Mouse (Mus musculus): ENCODE measurements around the gene Pld3. TPM values are rescaled to one million over a fixed set of nuclear protein-coding genes. Genes with fewer than 3 reads are reported as not detected.

Gene Pld3
- polyA plus RNA-seq, 1 experiment, result 52.2 TPM

DNA sequence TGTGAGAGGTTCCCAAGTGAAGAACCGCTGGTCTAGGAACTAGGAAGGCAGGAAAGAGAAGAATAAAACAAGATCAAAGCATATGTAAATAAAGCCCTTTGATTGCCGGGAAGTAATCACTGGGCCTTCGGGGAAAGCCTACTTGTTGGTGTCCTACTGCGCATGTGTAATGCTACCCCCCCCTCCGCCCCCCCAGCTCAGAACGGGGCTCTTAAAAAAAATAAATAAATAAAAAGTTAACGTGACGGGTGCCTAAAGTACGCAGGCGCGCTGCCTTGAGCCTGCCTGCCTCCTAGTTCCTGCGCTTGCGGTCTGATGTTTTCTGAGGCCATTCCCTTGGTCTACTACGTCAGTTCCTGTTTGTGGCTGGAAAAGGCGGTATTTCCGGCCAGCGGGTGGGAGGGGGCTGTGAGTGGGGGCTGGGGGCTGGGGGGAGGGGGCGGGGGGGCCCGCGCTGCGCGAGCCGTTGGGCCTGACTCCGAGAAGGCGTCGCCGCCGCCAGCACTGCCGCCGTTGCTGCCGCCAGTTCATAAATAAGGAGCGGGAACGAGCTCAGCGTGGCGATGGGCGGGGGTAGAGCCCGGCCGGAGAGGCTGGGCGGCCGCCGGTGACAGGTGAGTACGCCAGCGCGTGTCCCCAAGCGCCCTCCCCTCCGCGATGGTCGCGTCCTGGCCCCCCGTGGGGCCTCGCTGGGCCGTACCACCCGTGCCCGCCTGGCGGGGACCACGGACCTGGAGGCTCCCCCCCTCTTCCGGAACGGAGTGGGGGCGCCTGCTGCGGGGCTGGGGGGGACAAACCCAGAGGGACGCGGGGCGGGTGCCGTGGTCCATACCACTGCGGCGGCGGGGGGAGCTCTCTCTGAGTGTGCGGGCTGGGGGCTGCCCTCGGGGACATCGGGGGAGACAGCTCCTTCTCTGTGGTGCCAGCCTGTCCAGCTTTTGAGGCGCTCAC is 38.5 kb upstream of the Pld3 start, which contains the start of gene Akt2:
TSS of gene Akt2 (plus strand) at position 287 of the 951 bp plus-strand sequence.
- peaks cover 5% of the 10 kb centered on the region for H3K4me1 ChIP-seq (ENCODE audit: control insufficient read depth, insufficient read depth, low read length)
- under 1% methylated on average over 71 of the region's 71 CpGs for WGBS
- peak within 1 kb of the TSS; percentile 97 for H3K27ac ChIP-seq (ENCODE audit: control insufficient read depth, insufficient read depth, low read depth, low read length, poor library complexity)
- H3K4me3 ChIP-seq (replicated peaks; ENCODE audit: control insufficient read depth, low read depth, low read length), result peak within 1 kb of the TSS; percentile 92
- TF ChIP-seq POLR2A (IDR thresholded peaks at IDR 0.05; ENCODE audit: borderline replicate concordance, control insufficient read depth, low read depth, low read length) (peak; percentile 31; the same call in 1 of the 2 replicates), CTCF (IDR thresholded peaks at IDR 0.05; ENCODE audit: control insufficient read depth, insufficient read depth, low read length) (no peak)

DNA sequence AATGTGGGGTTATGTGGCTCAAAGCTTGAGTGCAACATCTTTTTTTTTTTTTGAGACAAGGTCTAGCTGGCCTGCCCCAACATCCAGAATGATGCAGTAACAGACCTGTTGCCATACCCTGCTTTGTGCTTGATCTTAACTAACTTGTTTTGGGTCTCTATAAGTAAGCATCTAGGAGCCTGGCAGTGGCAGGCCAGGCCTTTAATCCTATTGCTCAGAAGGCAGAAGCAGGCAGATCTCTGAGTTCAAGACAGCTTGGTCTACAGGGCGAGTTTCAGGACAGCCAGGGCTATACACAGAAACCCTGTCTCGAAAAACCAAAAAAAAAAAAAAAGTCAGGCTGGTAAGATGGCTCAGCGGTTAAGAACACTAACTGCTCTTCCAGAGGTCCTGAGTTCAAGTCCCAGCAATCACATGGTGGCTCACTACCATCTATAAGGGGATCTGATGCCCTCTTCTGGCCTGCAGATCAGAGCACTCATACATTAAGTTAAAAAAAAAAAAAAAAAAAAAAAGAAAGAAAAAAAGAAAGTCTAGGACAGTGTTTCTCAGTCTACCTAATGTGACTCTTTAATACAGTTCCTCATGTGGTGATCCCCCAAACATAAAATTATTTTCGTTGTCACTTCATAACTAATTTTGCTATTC is 37.7 kb upstream of the Pld3 start:
- 55% methylated on average over 4 of the region's 4 CpGs for WGBS

DNA sequence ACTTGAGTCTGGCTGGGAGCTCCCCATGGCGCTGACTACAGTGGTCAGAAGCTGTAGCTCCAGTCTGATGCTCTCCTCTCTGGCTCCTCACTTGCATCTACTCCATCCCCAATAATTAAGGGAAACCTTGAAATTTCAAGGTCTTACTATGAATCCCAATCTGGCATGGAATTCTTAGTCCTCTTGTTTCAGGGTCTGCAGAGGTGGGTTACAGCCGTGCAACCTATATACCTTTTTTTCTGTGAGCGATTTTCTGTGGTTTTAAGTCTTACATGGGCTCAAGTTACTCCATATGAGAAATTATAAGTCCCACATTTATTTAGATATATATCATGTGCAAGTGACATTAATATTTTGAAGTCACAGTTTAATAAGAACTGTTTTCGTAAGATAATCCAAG is 37.1 kb upstream of the Pld3 start:
- Histone ChIP-seq H3K27ac (ENCODE audit: control insufficient read depth, insufficient read depth, low read depth, low read length, poor library complexity) (no peak overlapping the region), H3K4me1 (ENCODE audit: control insufficient read depth, insufficient read depth, low read length) (peaks cover 3% of the 10 kb centered on the region), H3K4me3 (replicated peaks; ENCODE audit: control insufficient read depth, low read depth, low read length) (no peak overlapping the region)
- WGBS, result 90% methylated on average over 4 of the region's 4 CpGs
- TF ChIP-seq POLR2A (IDR thresholded peaks at IDR 0.05; ENCODE audit: borderline replicate concordance, control insufficient read depth, low read depth, low read length) (no peak), CTCF (IDR thresholded peaks at IDR 0.05; ENCODE audit: control insufficient read depth, insufficient read depth, low read length) (no peak)

More for the DNA sequence above, 37.7 kb upstream of the Pld3 start:
- Histone ChIP-seq H3K4me1 (ENCODE audit: control insufficient read depth, insufficient read depth, low read length) (peaks cover 3% of the 10 kb centered on the region), H3K27ac (ENCODE audit: control insufficient read depth, insufficient read depth, low read depth, low read length, poor library complexity) (no peak overlapping the region), H3K4me3 (replicated peaks; ENCODE audit: control insufficient read depth, low read depth, low read length) (no peak overlapping the region)
- no peak for TF ChIP-seq CTCF (IDR thresholded peaks at IDR 0.05; ENCODE audit: control insufficient read depth, insufficient read depth, low read length)
- no peak for TF ChIP-seq POLR2A (IDR thresholded peaks at IDR 0.05; ENCODE audit: borderline replicate concordance, control insufficient read depth, low read depth, low read length)

DNA sequence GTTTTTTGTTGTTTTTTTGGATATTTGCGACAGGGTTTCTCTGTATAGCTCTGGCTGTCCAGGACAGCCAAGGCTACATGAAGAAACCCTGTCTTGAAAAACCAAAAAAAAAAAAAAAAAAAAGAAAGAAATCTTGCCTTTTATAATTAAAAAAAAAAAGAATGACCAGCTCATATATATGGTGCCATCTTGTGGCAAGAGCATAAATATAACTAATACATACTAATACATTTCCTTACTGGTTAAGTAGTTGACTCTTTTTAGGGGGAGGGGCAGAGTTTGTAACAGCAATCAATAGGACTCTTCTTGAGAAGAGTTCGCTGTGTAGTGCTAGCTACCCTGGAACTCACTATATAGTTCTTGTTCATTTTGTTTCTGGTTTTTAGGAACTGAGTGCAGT is 34.7 kb upstream of the Pld3 start:
- Histone ChIP-seq H3K4me3 (replicated peaks; ENCODE audit: control insufficient read depth, low read depth, low read length) (no peak overlapping the region), H3K4me1 (ENCODE audit: control insufficient read depth, insufficient read depth, low read length) (no peaks in the 10 kb centered on the region), H3K27ac (ENCODE audit: control insufficient read depth, insufficient read depth, low read depth, low read length, poor library complexity) (no peak overlapping the region)
- TF ChIP-seq POLR2A (IDR thresholded peaks at IDR 0.05; ENCODE audit: borderline replicate concordance, control insufficient read depth, low read depth, low read length), result no peak
- no peak for TF ChIP-seq CTCF (IDR thresholded peaks at IDR 0.05; ENCODE audit: control insufficient read depth, insufficient read depth, low read length)
- 80% methylated on average over 2 of the region's 2 CpGs for WGBS

DNA sequence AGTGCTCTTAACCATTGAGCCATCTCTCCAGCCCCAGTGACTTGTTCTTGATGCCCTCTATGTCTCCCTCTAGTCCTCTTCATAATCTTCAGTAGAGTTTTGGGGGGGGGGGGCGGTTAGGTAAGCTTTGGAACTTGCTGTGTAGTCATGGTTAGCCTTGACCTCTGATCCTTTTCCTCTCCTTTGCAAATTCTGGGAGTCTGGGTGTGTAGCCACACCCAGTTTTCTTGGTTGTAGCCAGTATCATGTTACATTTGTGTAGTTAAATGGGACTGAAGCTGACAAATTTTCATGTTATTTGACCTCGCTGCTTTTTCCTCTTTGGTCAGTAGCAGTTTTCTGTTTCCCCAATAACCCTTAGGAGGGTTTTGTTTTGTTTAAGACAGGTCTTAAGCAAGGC is 33.8 kb upstream of the Pld3 start:
- 94% methylated on average over 2 of the region's 2 CpGs for WGBS
- no peak for TF ChIP-seq POLR2A (IDR thresholded peaks at IDR 0.05; ENCODE audit: borderline replicate concordance, control insufficient read depth, low read depth, low read length)
- no peak for TF ChIP-seq CTCF (IDR thresholded peaks at IDR 0.05; ENCODE audit: control insufficient read depth, insufficient read depth, low read length)
- H3K4me3 ChIP-seq (replicated peaks; ENCODE audit: control insufficient read depth, low read depth, low read length), result no peak overlapping the region
- H3K4me1 ChIP-seq (ENCODE audit: control insufficient read depth, insufficient read depth, low read length), result no peaks in the 10 kb centered on the region
- H3K27ac ChIP-seq (ENCODE audit: control insufficient read depth, insufficient read depth, low read depth, low read length, poor library complexity), result no peak overlapping the region

DNA sequence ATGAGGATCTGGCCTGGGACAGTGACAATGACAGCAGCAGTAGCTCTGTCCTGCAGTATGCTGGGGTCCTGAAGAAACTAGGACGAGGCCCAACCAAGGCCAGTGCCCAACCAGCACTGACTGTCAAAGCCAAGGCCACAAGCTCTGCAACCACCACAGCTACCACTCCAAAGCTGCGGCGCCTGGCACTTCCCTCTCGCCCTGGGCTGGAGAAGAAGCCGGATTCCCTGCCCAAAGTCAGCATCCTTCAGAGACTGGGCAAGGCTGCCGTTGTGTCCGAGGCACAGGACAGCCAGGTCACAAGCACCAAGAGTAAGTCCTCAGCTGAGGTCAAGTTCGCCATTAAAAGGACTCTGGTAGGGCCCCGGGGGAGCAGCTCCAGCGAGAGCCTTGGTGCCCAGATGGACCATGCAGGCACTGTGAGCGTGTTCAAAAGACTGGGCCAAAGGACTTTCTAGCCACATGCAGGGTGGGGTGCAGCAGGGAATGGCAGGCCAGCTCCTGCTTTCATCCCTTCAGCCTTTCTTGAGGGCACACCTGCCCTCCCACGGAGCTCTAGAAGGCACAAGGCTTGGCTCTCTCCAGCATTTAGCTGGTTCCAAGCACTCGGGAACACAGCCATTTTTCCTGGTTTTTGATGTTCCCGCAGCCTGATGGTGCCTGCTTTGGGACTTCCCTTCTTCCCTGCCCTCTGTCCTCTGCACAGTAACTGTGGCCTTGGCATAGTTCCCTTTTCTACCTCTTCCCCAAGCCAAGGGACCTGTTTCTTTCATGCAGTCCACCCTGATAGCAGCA is 27.6 kb upstream of the Pld3 start:
- Histone ChIP-seq H3K27ac (ENCODE audit: control insufficient read depth, insufficient read depth, low read depth, low read length, poor library complexity) (no peak overlapping the region), H3K4me3 (replicated peaks; ENCODE audit: control insufficient read depth, low read depth, low read length) (no peak overlapping the region), H3K4me1 (ENCODE audit: control insufficient read depth, insufficient read depth, low read length) (no peaks in the 10 kb centered on the region; the same call in 1 of the 2 replicates)
- 87% methylated on average over 14 of the region's 14 CpGs for WGBS
- no peak for TF ChIP-seq CTCF (IDR thresholded peaks at IDR 0.05; ENCODE audit: control insufficient read depth, insufficient read depth, low read length)
- no peak for TF ChIP-seq POLR2A (IDR thresholded peaks at IDR 0.05; ENCODE audit: borderline replicate concordance, control insufficient read depth, low read depth, low read length)

DNA sequence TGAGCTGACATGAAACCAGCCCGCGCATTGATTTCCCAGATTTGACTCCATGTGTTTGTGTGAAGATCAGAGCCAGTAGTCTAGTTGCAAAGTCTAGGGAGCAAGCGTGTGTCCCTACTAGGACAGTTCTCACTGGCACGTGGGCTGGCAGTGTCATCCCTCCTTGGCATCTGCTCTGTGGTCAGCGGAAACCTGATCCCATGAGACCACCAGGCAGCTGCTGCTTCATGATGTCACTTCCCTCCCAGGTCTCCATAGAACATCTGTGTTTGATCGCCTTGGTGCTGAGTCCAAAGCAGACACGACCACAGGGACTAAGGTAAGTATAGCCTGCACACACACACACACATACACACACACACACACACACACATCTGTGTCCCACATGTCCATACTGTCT is 25.4 kb upstream of the Pld3 start:
- H3K27ac ChIP-seq (ENCODE audit: control insufficient read depth, insufficient read depth, low read depth, low read length, poor library complexity), result no peak overlapping the region

More for the DNA sequence above, 25.4 kb upstream of the Pld3 start:
- Histone ChIP-seq H3K4me1 (ENCODE audit: control insufficient read depth, insufficient read depth, low read length) (no peaks in the 10 kb centered on the region; the same call in 1 of the 2 replicates), H3K4me3 (replicated peaks; ENCODE audit: control insufficient read depth, low read depth, low read length) (no peak overlapping the region)
- TF ChIP-seq POLR2A (IDR thresholded peaks at IDR 0.05; ENCODE audit: borderline replicate concordance, control insufficient read depth, low read depth, low read length) (no peak), CTCF (IDR thresholded peaks at IDR 0.05; ENCODE audit: control insufficient read depth, insufficient read depth, low read length) (no peak)
- WGBS, result 74% methylated on average over 7 of the region's 7 CpGs
